Mouse (Mus musculus) erythroblast, embryonic 14.5 days (primary cell): Measurements from ENCODE around the gene Arhgap22. TPM values are rescaled to one million over a fixed set of nuclear protein-coding genes. Genes with fewer than 3 reads are reported as not detected.

Source experiments
- H3K27me3 ChIP-seq: 2 replicates; pipeline ENCODE4 v1.6.1; 2012; ENCODE audit warnings: inconsistent platforms; ENCODE audit not compliant: control insufficient read depth
- H3K36me3 ChIP-seq: 2 replicates; pipeline ENCODE4 v1.6.1; 2012; ENCODE audit warnings: mild to moderate bottlenecking, inconsistent platforms; ENCODE audit not compliant: control insufficient read depth
- H3K4me1 ChIP-seq: 2 replicates; pipeline ENCODE4 v1.6.1; 2012; ENCODE audit warnings: inconsistent platforms; ENCODE audit not compliant: control insufficient read depth
- H3K4me3 ChIP-seq: replicated peaks from 2 replicates; pipeline ENCODE3; 2012; ENCODE audit warnings: moderate library complexity, mild to moderate bottlenecking, inconsistent platforms
- H3K9me3 ChIP-seq: 2 replicates; pipeline ENCODE4 v1.6.1; 2012; ENCODE audit warnings: low read length, inconsistent platforms, mixed read lengths; ENCODE audit not compliant: control insufficient read depth
- GATA1 ChIP-seq: IDR thresholded peaks from 2 replicates; pipeline ENCODE4 v1.6.1; 2012; ENCODE audit warnings: low read length, inconsistent platforms, mixed read lengths
- TAL1 ChIP-seq: IDR thresholded peaks from 3 replicates; pipeline ENCODE4 v1.6.1; 2012; ENCODE audit warnings: low read length, inconsistent platforms, mixed read lengths
- polyA plus RNA-seq: library from polyadenylated mRNA; stranded (reverse); fragments of >175 nt; gene quantifications from 2 replicates; pipeline ENCODE4 v1.2.3, GENCODE M21; 2012

Gene Arhgap22
- polyA plus RNA-seq, 1 experiment: 0.02 TPM

DNA sequence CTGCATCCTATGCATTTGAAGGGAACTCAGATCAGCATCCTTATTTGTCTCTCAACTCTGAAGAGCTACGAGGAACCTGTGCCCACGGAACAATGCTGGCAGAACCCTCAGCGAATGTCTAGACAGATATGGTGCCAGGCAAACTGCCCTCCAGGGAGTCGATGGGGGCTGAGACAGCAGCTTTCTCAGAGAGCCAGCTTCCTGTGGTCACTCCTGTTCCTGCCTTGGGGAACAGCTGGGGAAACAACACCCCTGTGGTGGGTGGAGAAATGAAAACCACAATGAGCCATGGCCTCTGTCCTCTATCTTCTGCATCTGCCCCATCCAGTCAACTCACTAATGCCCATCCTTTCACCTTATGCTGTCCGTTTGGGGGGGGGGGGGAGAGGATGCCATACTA, 18.2 kb downstream of the Arhgap22 start:
- Histone ChIP-seq H3K4me3 (no peak overlapping the region), H3K4me1 (no peaks in the 10 kb centered on the region), H3K36me3 (no peaks in the 10 kb centered on the region), H3K9me3 (no peaks in the 10 kb centered on the region), H3K27me3 (no peaks in the 10 kb centered on the region)
- TF ChIP-seq GATA1 (no peak), TAL1 (no peak)

DNA sequence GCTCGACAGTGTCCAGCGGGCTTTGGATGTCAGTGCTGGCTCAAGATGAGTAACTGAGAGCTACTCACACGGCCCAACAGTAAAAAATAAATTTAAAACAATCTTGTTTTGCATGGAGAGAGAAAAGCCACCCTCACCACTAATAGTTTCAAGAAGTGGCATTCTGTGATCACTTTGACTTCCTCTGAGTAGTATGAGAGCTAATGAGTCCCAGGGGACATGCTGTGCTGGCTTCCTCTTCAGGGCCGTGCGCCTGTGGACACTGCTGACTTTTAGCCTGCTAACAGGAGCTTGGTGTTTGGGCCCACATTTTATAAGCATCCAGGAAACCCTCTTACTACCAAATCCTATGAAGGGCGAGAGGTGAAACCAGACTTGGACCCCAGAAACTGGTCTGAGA, 21.8 kb downstream of the Arhgap22 start:
- Histone ChIP-seq H3K4me3 (no peak overlapping the region), H3K9me3 (no peaks in the 10 kb centered on the region), H3K27me3 (no peaks in the 10 kb centered on the region), H3K36me3 (no peaks in the 10 kb centered on the region), H3K4me1 (no peaks in the 10 kb centered on the region)
- no peak for TF ChIP-seq GATA1
- TF ChIP-seq TAL1: no peak

GRCm38 (mm10) chr14:33240400-33240799, 26.6 kb downstream of the Arhgap22 start:
- Histone ChIP-seq H3K4me3 (no peak overlapping the region), H3K4me1 (no peaks in the 10 kb centered on the region), H3K9me3 (no peaks in the 10 kb centered on the region), H3K36me3 (no peaks in the 10 kb centered on the region), H3K27me3 (no peaks in the 10 kb centered on the region)
- TF ChIP-seq TAL1 (no peak), GATA1 (no peak)

- Histone ChIP-seq H3K4me3 (no peak overlapping the region), H3K36me3 (no peaks in the 10 kb centered on the region), H3K9me3 (no peaks in the 10 kb centered on the region), H3K4me1 (no peaks in the 10 kb centered on the region), H3K27me3 (no peaks in the 10 kb centered on the region)
- TF ChIP-seq TAL1: no peak
Observed at GRCm38 (mm10) chr14:33243261-33243660, 29.4 kb downstream of the Arhgap22 start.

DNA sequence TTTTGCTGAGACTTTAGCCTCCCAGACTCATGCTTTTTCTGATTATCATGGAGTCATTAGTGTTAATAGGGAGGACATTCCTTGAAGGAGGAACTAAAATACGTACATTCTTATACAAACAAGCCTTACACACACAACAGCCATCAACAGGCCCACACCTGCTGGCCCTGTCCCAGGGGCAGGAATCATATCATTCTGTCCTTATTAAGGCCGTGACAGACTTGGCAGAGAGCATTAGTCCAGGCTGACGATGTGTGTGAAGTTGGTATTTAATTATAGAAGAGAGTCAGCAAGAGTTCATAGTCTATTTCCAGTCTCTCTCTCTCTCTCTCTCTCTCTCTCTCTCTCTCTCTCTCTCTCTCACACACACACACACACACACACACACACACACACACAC, 30.7 kb downstream of the Arhgap22 start:
- H3K4me3 ChIP-seq: no peak overlapping the region
- H3K4me1 ChIP-seq: no peaks in the 10 kb centered on the region
- TF ChIP-seq TAL1 (no peak), GATA1 (no peak)
- H3K9me3 ChIP-seq: no peaks in the 10 kb centered on the region
- no peaks in the 10 kb centered on the region for H3K27me3 ChIP-seq
- no peaks in the 10 kb centered on the region for H3K36me3 ChIP-seq

DNA sequence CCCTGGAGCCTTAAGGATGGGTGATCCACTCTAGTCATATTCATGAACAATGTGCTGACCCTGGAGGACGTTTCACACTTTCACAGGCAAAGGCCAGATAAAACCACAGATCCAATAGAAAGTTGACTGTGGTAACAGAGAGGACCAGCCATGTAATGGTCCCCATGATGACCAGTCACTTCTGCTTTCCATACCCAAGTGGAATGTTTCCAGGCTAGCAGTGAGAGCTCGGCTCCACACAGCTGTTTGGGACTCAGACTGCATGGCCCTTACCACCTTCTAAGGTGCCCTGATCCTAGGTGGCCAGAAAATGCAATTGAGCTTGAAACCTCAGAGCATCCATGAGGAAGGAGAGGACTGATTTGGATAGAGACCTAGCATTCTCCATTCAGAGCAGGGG, 31.1 kb downstream of the Arhgap22 start:
- no peak overlapping the region for H3K4me3 ChIP-seq
- no peaks in the 10 kb centered on the region for H3K36me3 ChIP-seq
- H3K9me3 ChIP-seq: no peaks in the 10 kb centered on the region
- H3K4me1 ChIP-seq: no peaks in the 10 kb centered on the region
- peaks cover under 1% of the 10 kb centered on the region for H3K27me3 ChIP-seq
- no peak for TF ChIP-seq GATA1

DNA sequence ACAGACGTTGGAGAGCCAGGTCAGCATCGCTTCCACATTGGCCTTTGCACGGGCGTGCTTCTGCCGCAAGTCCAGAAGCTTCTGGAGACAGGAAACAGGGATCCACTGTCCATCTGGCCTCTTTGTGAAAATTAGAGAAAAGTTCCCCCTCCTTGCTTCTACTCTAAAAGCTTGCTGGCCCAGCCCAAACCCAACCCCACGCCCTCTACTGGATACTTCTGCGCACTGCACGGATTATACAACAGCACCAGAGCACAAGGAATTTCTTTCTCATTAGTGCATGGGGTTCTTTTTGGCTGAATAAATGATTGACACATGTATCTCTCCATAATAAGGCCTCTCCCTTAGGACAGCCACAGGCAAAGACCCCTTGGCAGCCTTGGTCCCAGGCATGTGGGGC, 32.6 kb downstream of the Arhgap22 start:
- H3K9me3 ChIP-seq: no peaks in the 10 kb centered on the region
- H3K36me3 ChIP-seq: no peaks in the 10 kb centered on the region
- H3K4me1 ChIP-seq: no peaks in the 10 kb centered on the region
- no peak overlapping the region for H3K4me3 ChIP-seq
- no peak for TF ChIP-seq GATA1
- no peak for TF ChIP-seq TAL1
- H3K27me3 ChIP-seq: peaks cover 14% of the 10 kb centered on the region

DNA sequence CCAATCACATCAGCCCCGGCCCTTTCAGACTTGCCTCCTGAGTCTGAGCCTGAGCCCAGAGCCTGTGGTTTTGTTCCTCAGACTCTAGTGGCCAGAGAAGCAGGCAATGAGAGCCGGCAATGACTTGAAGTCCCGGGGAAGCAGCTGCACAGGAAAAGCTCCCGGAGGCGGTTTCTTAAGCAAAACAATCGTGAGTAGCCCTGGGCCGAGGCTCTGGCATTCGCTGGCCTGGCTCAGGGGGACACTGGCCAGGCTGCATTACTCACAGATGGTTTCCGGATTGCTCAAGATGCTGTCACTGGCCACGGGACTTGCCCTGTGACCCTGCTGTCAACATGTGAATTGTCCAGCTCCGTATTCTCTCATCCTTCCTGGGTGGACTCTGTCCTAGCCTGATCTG, 33.8 kb downstream of the Arhgap22 start:
- H3K4me3 ChIP-seq: no peak overlapping the region
- no peaks in the 10 kb centered on the region for H3K4me1 ChIP-seq
- H3K27me3 ChIP-seq: peaks cover 16% of the 10 kb centered on the region
- H3K36me3 ChIP-seq: no peaks in the 10 kb centered on the region
- H3K9me3 ChIP-seq: no peaks in the 10 kb centered on the region
- TF ChIP-seq GATA1: no peak
- no peak for TF ChIP-seq TAL1

- Histone ChIP-seq H3K27me3 (peaks cover 16% of the 10 kb centered on the region), H3K36me3 (no peaks in the 10 kb centered on the region)
Observed at GRCm38 (mm10) chr14:33248741-33249140, 34.9 kb downstream of the Arhgap22 start.

DNA sequence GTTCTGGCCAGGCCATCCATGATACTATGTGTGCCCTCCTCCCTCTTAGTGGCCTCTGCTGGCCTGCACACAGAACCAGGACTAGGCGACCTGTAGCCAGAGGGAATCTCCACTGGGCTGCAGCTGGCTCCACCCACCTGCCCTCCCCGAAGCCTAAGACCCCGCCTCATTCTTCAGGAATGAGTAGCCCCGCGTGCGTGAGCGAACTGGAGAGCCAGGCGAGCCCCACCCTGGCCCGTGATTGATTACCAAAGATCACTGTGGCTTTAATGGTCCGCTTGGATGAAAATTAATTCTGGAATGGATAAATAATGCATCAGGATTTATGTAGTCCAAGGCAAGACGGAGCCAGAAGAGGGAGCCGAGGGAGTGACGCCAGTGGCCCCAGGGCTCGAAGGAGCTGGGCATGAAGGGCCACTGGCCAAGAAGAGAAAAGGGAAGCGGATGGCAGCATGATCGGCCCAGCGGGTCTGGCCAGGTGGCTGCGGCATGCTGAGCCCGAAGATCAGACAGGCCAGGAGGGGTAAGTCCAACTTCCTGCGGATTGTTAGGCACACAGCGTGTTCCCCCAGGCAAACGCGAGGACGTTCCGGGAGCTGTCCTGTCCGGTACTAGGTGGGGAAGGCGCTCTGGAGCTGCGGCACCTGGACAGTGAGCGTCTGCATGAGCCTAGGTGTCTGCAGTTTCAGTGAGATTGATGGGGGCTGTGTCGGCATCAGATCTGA, 36.6 kb downstream of the Arhgap22 start:
- Histone ChIP-seq H3K27me3 (peaks cover 16% of the 10 kb centered on the region), H3K4me1 (no peaks in the 10 kb centered on the region), H3K36me3 (no peaks in the 10 kb centered on the region), H3K9me3 (no peaks in the 10 kb centered on the region), H3K4me3 (peak overlapping the region; percentile 21)
- TF ChIP-seq GATA1: no peak
- TF ChIP-seq TAL1: no peak

More at GRCm38 (mm10) chr14:33248741-33249140, 34.9 kb downstream of the Arhgap22 start:
- H3K9me3 ChIP-seq: no peaks in the 10 kb centered on the region
- TF ChIP-seq GATA1 (no peak), TAL1 (no peak)
- H3K4me1 ChIP-seq: no peaks in the 10 kb centered on the region
- H3K4me3 ChIP-seq: no peak overlapping the region
